Mouse (Mus musculus) heart, postnatal 4 days (tissue): Measurements from ENCODE around the gene C8a. TPM values are rescaled to one million over a fixed set of nuclear protein-coding genes. Genes with fewer than 3 reads are reported as not detected.

Experiments
- DNase-seq: peaks from one replicate; pipeline ENCODE4 v3.0.0; 2021
- total RNA-seq, 2 experiments: library from RNA; stranded (reverse); gene quantifications; 2 replicates each; pipeline ENCODE4 v1.2.3; 2021

C8a gene
- total RNA-seq, 2 experiments from 2014 or later: not detected

DNA sequence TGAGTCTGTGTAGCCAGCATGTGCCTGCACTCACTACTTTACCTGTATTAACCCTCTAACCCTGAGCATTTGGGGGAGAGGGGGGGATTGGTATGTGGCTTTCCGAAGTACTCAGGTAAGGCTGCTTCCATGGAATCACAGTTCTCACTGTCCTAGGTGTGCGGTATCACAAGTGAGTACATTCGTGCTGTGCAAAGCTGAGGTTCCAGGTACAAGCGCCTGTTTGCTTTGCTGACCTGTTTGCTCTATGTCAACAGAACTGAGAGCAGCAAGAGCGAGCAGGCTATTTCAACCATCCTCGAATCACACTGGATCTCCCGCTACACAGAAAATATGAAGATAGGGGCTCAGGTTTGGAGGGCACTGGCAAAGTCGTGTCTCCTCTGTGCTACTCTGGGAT is 110.1 kb downstream of the C8a start, which contains the start of gene C8b:
Gene C8b (plus strand): TSS at position 253 of the 400 bp plus-strand sequence.
- DNase-seq: no peak

Other genes with a start within 250 kb of the C8a start
- gene C8b, start 110.1 kb downstream of the C8a start, total RNA-seq: not detected
- gene Gm17662, start 19.1 kb downstream of the C8a start, total RNA-seq: not detected
- gene Fyb2, start 37.1 kb upstream of the C8a start, total RNA-seq: not detected
- 10 to 100 TPM; 88.5 to 89.9 TPM for gene Prkaa2, start 233.5 kb upstream of the C8a start, total RNA-seq